Mouse (Mus musculus) thymus, postnatal 36 days (tissue): ENCODE measurements around the gene Erich4.

Source experiments
- DNase-seq, 2 experiments: peaks; one replicate each; pipeline ENCODE4 v3.0.0; 2022; ENCODE audit warnings: mixed read lengths in 2 of 2

Gene Erich4

DNA sequence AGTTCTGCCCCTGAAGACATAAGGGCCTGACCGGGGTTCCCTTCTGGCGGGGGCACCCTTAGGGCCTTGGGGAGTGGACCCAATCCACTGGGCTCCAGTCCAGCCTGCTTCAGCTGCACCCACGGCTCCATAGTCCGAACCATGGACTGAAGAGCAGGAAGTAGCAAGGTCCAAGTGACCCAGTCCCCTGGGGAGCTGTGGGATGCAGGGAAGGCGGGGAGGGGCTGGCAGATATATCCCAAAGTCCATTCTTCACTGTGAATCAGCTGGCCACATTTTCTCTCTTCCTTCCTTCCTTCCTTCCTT lies at the start of gene Erich4:
TSS of gene Erich4 (minus strand) at position 187 of the 306 bp plus-strand sequence.
- peak in 1 of 2 experiments; percentile 3 for DNase-seq

DNA sequence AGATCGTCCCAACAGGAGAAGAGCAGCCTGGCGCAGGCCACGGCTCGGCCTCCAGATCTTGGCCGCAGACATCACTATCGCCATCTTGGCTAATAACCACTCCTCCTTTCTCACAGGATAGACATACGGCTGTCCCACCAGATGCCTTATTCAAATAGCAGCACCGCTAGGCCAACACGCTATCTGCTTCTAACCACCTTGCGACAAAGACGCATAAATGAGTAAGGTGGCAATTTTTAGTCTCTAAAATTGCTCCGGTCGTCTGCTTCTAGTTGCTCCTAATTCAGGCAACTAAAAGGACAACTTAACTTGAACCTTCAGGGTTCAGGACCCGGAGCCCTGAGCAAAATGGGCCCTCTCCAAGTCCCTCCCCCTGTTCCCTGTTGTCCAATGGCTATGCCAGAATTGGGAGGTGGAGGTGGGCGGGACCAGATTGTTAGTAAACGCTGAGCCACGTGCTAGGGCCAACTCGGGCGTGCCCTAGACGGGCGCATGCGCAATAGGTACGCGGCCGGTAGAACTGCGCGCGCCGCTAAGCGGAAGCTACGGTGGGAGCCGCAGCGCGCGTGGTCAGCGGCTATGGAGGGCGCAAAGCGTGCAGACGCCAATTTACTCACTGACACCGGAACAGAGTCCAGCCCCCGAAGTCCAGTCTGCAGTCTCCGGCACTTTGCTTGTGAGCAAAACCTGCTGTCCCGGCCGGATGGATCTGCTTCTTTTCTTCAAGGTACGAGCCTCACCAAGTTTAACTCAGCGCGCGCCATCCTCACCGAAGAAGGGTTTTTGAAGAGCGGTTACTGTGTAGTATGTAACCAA lies 43.2 kb upstream of the Erich4 start, which contains the start of the genes Bckdha and Exosc5:
TSS of gene Bckdha (minus strand) at position 325 of the 816 bp plus-strand sequence.
TSS of gene Exosc5 (plus strand) at position 508 of the 816 bp plus-strand sequence.
- peak; percentile 98 to 99 for DNase-seq

DNA sequence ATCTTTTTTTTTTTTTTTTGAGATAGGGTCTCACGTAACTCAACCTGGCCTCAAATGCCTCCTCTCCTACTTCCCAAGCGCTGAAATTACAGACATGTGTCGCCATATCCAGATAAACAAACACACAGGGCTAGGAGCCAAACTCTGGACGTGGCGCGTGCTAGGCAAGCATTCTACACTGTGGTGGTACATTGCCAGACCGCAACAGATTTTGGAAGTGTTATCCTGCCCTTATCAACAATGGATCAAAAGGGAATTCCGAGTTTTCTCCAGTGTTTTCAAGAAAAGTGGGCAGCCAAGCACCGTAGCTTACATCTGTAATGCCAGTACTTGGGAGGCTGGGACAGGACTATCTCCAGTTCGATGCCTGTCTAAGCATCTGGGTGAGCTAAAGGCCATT lies 42.1 kb upstream of the Erich4 start:
- no peak for DNase-seq

DNA sequence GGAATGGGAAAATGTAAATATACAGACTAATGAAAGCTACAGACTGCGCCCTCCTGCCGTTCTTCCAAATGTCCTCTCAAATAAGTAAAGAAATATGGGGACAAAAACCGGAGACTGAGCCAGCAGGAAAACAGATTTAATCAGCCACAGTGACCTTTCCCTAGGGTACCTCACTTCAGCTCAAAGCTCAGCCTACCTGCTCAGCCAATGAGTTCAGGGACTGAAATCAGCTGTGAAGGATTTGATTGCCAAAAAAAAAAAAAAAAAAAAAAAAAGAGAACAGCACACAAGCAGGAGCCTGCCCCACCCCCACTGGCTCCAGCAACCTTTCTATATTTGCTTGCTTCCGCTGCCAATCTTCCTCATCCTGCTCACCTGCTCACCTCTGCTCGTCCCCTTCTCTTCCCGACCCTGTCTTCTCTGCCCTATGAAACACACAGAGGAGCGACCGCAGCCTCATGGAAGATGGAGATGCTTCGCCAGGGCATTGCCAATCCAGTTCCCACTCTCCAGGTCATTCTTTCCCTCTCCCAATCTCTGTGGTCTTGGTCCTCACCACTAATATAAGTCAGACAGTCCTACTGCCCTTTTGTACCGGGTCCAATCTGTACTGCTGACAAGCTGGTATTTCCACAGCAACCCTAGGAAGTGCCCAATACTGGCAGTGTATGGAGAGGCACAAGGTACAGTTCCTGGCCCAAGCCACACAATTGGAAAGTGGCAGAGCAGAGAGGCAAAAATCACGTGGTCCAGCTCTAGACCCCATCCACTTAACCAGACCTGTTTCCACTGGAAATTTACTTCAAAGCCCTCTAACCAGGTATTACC lies 40.1 kb upstream of the Erich4 start:
- no peak for DNase-seq

DNA sequence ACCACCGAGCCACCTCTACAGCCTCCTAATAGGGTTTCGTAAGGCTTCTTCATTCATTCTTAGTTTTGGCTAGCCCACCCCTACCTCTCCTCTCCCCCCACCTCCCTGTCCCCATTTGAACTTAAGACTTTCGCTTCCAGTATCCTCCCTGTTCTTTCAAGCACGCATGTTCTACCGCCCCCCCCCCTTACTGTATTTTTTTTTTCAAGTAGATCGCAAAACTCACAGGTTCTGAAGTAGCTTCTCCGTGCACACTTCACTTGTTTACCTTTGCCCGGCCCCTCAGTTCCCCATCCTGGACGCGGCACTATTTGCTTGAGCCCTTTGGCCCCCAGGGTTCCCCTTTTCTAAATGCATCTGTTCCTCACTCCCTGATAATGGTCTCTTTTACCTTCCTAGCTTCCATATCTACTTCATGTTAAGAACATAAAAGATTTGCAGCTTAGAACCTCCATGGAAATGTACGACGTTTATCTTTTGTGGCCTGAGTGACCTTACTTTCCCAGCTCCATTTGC lies 36.6 kb upstream of the Erich4 start:
- DNase-seq, result no peak

- peak; percentile 48 to 64 for DNase-seq
These were observed 35.6 kb upstream of the Erich4 start for GRCm38 (mm10) chr7:25651281-25651680.

DNA sequence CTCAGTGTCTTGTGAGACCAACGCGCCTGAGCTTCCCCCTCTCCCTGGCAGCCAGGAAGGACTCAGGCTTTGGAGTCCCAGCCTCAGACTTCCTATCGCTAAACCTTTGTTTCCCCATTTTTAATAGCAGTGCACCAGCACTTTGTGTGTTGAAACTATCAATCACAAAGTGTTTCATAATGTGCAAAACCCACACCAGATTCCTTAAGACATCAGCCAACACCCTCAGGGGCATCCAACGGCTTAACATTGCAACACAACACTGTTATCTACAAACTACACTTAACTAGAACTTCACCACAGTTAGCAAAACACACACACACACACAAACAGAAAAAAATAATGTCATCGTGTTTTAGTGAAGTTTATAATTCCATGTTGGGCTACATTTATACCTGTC lies 34.1 kb upstream of the Erich4 start:
- no peak for DNase-seq

GRCm38 (mm10) chr7:25647574-25648123 lies 32.0 kb upstream of the Erich4 start:
- DNase-seq, result peak; percentile 80 to 87

GRCm38 (mm10) chr7:25645074-25645473 lies 29.4 kb upstream of the Erich4 start:
- DNase-seq, result peak; percentile 37 to 49

DNA sequence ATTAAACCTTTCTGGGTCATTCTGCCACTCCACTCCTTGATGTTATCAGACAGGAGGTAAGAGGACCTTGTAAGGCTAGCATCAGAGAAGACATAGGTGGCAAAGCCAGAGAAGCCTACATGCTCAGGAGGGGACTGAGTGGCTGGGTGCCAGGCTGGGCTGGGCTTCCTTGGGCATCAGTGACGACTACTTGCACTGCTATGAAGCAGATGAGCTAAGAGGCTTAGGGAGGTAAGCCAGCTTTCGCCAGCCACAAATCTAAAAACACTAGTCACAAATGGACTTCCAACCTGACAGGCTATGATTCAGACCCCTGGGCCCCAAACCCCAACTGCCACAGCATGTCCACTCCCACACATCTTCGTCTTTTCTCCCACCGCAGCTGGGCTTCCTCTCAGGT lies 28.9 kb upstream of the Erich4 start:
- no peak for DNase-seq

DNA sequence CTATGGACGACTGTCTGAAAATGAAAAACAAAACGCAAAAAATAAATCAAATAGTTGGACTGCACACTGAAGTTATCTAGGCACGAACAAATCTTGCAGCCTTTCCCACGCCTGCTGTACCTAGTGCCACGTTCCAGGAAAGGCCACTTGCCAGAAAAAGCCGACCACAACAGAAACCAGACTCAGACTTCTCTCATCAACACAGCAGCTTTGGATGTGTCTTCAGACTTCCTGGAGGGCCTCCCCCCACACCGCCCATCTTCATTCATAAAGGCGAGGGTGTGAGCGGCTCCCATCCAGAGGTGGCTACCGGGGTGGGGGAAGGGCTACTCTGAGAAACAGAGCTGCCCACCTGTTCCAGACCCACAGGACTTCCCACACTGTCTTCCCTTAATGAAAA lies 28.4 kb upstream of the Erich4 start:
- DNase-seq, result no peak

- DNase-seq, result no peak
These were observed 24.1 kb upstream of the Erich4 start for GRCm38 (mm10) chr7:25639754-25640153.

GRCm38 (mm10) chr7:25637099-25637498 lies 21.4 kb upstream of the Erich4 start:
- no peak for DNase-seq

DNA sequence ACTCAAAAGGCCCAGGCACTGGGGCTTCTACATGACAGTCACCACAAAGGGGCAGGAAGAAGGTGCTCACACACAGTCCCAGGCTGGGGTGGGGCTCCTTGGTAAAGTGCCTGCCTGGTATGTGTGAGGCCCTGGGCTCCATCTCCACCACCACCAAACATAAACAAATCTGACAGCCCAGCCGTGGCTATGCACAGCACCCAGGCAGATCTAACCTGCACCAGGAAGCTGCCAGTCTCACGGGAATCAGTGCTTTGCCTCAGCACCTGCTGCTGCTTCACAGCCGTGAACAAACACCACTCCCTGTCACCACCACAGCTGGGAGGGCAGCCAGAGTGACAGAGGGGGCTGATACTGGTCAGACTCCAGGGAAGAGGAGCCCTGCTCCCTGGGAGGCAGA lies 20.7 kb upstream of the Erich4 start:
- DNase-seq, result peak; percentile 44 to 64

GRCm38 (mm10) chr7:25632679-25633078 lies 17.0 kb upstream of the Erich4 start:
- no peak for DNase-seq

- no peak for DNase-seq
These were observed 12.6 kb upstream of the Erich4 start for GRCm38 (mm10) chr7:25628323-25628620.

DNA sequence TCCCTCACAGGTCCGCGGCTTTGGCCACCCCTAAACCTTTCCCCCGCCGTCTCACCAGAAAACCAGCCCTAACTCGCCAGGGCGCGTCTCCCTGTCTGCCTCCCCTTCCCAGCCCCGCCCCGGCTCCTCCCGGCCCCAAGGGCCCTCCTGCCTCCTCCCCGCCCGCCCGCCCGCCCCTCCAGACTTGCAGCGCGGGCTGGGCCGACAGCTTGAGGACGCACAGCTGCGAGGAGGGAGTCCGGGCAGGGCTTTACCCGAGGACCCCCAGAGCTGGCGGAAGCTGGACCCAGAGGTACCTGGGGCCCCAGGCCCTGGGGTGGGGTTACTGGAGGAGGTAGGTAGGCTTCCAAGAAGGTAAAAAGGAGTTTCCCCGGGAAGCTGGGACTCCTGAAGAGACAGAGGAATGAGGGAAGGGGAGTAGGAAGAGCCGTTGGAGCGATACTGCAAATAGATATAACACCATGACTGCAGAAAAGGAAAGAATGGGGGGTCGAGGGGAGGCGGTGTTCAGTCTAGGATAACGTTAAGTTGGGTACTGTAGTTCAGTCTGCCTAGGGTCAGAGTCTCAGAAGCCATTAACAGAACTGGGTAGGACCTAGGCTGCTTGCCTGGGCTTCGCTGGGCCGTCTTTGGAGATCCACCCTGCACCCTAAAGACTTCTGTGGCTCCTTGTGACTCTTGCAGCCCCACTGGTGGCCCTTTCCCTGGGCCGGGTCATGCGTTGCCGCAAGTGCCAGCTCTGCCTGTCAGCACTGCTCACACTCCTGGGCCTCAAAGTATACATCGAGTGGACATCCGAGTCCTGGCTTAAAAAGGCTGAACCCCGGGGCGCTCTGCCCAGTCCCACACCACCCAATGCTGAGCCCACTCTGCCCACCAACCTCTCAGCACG lies 12.0 kb upstream of the Erich4 start:
- peak; percentile 75 to 83 for DNase-seq

DNA sequence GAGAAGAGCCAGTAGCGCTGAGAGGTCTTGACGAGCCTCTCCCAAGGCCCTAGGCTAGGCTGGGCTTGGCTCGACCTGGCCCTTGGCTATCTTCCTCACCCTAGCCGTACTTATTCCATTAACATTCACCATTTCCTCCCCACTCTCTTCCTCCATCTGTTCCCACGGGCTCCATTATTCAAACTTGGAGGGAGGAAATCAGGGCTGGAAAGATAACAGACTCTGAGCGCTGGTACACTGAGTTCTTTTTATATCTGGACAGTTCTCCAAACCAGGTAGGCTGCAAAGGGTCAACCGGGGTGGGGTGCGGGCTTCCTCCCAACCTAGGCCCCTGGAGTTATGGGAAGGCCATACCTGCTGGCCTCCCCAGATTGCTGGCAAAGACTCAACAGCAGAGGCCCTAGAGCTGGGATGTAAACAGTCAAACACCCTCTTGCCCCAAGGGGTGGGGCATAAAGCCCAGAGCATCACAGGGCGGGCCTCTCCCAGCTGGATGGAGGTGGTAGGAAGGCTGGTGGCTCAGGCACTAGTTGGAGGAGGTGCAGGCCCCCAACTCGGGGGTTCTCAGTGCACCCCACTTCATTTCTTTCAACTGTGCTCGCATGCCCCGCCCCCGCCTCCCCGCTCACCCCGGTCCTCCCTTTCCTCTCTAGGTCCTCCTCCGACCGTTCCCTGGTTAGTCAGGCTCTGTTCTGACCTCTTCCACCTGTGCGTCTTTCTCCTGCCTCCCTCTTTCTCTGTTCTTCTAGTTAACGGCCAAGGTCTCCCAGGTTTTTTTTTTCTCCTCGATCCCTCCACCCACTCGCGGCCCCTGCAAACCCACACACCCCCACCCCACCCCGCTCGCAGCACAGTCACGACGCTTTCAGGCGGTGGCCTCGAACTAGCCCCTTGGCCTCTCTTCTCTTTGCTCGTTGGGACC lies 11.1 kb upstream of the Erich4 start, which contains the start of gene B3gnt8:
TSS of gene B3gnt8 (plus strand) at position 146 of the 922 bp plus-strand sequence.
- DNase-seq, result peak; percentile 54 to 77

DNA sequence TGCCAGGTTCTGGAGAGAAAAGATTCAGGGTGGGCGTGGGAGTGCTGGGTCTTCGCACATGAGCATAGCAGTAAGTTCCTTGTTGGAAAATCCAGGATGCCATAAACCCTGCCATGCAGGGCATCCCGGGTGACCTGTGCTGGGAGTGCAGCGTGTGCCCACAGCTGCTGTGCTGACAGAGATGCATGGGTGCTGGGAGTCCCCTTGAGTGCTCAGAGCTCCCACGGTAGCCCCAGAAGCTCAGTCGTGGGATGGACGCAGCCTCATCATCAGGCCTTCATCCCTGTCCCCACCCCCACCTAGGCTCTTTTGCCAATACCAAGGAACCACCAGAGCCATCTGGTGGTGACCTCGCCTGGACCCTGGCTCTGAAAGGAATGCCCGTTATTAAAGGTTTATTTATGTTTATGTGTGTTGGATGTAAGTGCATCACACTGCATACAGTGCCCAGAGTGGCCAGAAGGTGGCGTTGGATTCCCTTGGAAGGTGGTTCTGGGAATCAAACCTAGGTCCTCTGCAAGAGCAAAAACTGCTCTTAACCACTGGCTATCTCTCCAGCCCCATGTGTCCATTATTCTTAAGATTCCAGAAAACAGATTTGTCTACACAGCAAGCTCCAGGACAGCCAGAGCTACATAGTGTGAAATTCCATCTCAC lies 10.0 kb upstream of the Erich4 start:
- DNase-seq, result peak; percentile 62 to 64

DNA sequence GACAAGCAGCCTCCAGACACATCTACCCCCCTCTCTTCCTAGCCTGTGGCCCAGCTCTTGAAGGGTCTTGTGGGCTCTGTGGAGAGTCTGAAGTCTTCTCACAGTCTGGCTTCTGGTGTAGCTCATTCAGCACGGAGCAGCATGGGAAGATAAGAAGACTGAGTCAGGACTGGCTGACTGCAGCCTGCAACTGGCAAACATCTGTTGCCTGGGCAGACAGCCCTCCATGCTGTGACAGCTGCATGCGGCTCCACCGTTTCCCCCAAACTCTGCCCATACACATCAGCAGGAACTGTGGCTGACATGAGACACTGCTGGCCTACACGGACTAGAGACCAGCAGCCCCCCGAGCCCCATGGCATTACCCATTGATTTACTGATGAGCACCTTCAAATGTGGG lies 9.2 kb upstream of the Erich4 start:
- DNase-seq, result peak in 1 of 2 experiments; percentile 7
